Mouse (Mus musculus) bone marrow macrophage, adult 2 months (primary cell): ENCODE data around the gene Gm20388.

Experiments
- CTCF ChIP-seq: IDR thresholded peaks from 2 replicates; pipeline ENCODE4 v1.5.1; 2012; ENCODE audit warnings: low read depth, mild to moderate bottlenecking, low read length, moderate library complexity
- POLR2A ChIP-seq: IDR thresholded peaks from 2 replicates; pipeline ENCODE4 v1.6.1; 2012; ENCODE audit warnings: mild to moderate bottlenecking, low read depth, low read length, borderline replicate concordance

DNA sequence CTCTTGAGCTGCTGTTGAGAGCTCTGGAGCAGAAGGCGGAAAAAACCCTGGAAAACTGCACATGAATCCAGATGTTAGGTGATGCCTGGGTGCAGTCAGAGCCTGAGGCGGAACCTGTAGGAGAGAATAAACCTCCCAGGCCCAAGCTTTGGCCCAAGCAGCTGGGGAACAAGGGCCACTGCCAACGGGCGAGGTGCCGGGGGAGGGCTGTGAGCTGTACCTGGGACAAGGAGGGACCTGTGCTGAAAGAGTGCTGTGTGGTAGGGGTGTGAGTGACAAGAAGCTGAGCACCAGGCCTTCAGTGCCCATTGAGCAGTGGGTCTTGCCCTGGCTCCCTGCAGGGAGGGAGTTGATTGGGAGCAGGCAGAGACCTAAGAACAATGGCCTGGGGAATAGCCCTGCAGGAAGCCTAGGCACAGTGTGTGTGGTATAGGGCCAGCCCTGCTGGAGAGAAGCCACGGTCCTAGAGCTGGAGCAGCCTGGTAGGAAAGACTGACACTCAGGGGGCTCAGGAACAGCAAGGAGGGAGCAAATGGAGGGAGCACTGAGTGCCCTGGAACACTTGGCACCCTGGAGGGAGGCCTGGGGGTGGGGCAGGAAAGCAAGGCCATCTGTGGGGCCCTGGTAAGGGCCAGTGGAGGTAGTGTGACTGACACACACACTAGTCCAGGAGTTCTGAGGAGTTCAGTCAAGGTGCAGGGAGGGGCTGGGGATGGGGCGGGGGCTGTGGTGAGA lies 2056.2 kb downstream of the Gm20388 start:
- TF ChIP-seq CTCF (no peak), POLR2A (no peak)
